Mouse (Mus musculus): ENCODE measurements around the gene H2-Aa. TPM values are rescaled to one million over a fixed set of nuclear protein-coding genes. Genes with fewer than 3 reads are reported as not detected.
"Not testable (repeated sequence)": the region's sequence is repeated elsewhere in the genome, so short reads cannot be mapped to it uniquely, and the experiment has no call there.

The H2-Aa gene
- 0.28 and 0.41 TPM in 2 replicates for polyA plus RNA-seq (2015; fragmentation: Nextera tagmentation; extraction: Ambion mirVana)

GRCm38 (mm10) chr17:34287648-34288047, at the start of gene H2-Aa:
TSS of gene H2-Aa (minus strand) at chr17:34287823.
- Histone ChIP-seq H3K4me3 (replicated peaks) (no peak within 1 kb of the TSS), H3K27ac (no peak within 1 kb of the TSS), H3K36me3 (no peaks in the 10 kb centered on the region), H3K9me3 (no peaks in the 10 kb centered on the region), H3K4me1 (replicated peaks) (no peaks in the 10 kb centered on the region), H3K9ac (replicated peaks) (no peak within 1 kb of the TSS), H3K27me3 (no peaks in the 10 kb centered on the region), H3K4me2 (replicated peaks) (no peak within 1 kb of the TSS)
- 16% methylated on average over 8 of the region's 8 CpGs for WGBS
- ATAC-seq: 0 out of 2 replicates have a peak, but pooled peaks have one; percentile 20

GRCm38 (mm10) chr17:34331200-34331599, 43.6 kb upstream of the H2-Aa start:
- no peak overlapping the region for H3K4me2 ChIP-seq (replicated peaks)
- H3K4me1 ChIP-seq (replicated peaks): no peaks in the 10 kb centered on the region
- H3K9ac ChIP-seq (replicated peaks): no peak overlapping the region
- ATAC-seq: no peak
- 94% methylated on average over 1 of the region's 1 CpGs for WGBS
- no peaks in the 10 kb centered on the region for H3K9me3 ChIP-seq
- no peak overlapping the region for H3K4me3 ChIP-seq (replicated peaks)
- H3K27me3 ChIP-seq: no peaks in the 10 kb centered on the region
- H3K27ac ChIP-seq: no peak overlapping the region
- no peaks in the 10 kb centered on the region for H3K36me3 ChIP-seq

- no peaks in the 10 kb centered on the region for H3K36me3 ChIP-seq
- H3K27ac ChIP-seq: no peak overlapping the region
- H3K4me3 ChIP-seq (replicated peaks): no peak overlapping the region
- no peaks in the 10 kb centered on the region for H3K4me1 ChIP-seq (replicated peaks)
- no peaks in the 10 kb centered on the region for H3K27me3 ChIP-seq
- H3K9ac ChIP-seq (replicated peaks): no peak overlapping the region
- no peak overlapping the region for H3K4me2 ChIP-seq (replicated peaks)
- WGBS: 78% methylated on average over 2 of the region's 2 CpGs
- no peak for ATAC-seq
- no peaks in the 10 kb centered on the region for H3K9me3 ChIP-seq
Observed at GRCm38 (mm10) chr17:34329807-34330206, 42.2 kb upstream of the H2-Aa start.

- no peak for ATAC-seq
- Histone ChIP-seq H3K4me2 (replicated peaks) (no peak overlapping the region), H3K4me3 (replicated peaks) (no peak overlapping the region), H3K4me1 (replicated peaks) (no peaks in the 10 kb centered on the region), H3K36me3 (no peaks in the 10 kb centered on the region), H3K27me3 (no peaks in the 10 kb centered on the region), H3K9me3 (no peaks in the 10 kb centered on the region), H3K27ac (no peak overlapping the region), H3K9ac (replicated peaks) (no peak overlapping the region)
- 84% methylated on average over 3 of the region's 3 CpGs for WGBS
Observed at GRCm38 (mm10) chr17:34326373-34326772, 38.8 kb upstream of the H2-Aa start.

GRCm38 (mm10) chr17:34325436-34325835, 37.8 kb upstream of the H2-Aa start, which contains the start of gene H2-Eb2:
TSS of gene H2-Eb2 (plus strand) at chr17:34325665.
- no peaks in the 10 kb centered on the region for H3K36me3 ChIP-seq
- H3K4me3 ChIP-seq (replicated peaks): no peak within 1 kb of the TSS
- no peaks in the 10 kb centered on the region for H3K9me3 ChIP-seq
- H3K27me3 ChIP-seq: no peaks in the 10 kb centered on the region
- no peak for ATAC-seq
- no peak within 1 kb of the TSS for H3K27ac ChIP-seq
- H3K4me1 ChIP-seq (replicated peaks): no peaks in the 10 kb centered on the region
- H3K9ac ChIP-seq (replicated peaks): no peak within 1 kb of the TSS
- WGBS: 59% methylated on average over 4 of the region's 4 CpGs
- no peak within 1 kb of the TSS for H3K4me2 ChIP-seq (replicated peaks)

GRCm38 (mm10) chr17:34317275-34317674, 29.7 kb upstream of the H2-Aa start:
- no peak overlapping the region for H3K27ac ChIP-seq
- H3K36me3 ChIP-seq: no peaks in the 10 kb centered on the region
- no peak for ATAC-seq

GRCm38 (mm10) chr17:34316697-34317096, 29.1 kb upstream of the H2-Aa start:
- Histone ChIP-seq H3K4me1 (replicated peaks) (no peaks in the 10 kb centered on the region), H3K27me3 (no peaks in the 10 kb centered on the region), H3K36me3 (no peaks in the 10 kb centered on the region), H3K27ac (no peak overlapping the region), H3K4me2 (replicated peaks) (no peak overlapping the region), H3K4me3 (replicated peaks) (no peak overlapping the region), H3K9me3 (no peaks in the 10 kb centered on the region), H3K9ac (replicated peaks) (no peak overlapping the region)
- no peak for ATAC-seq
- WGBS: 78% methylated on average over 2 of the region's 2 CpGs

More at GRCm38 (mm10) chr17:34317275-34317674, 29.7 kb upstream of the H2-Aa start:
- Histone ChIP-seq H3K4me2 (replicated peaks) (no peak overlapping the region), H3K27me3 (no peaks in the 10 kb centered on the region), H3K4me1 (replicated peaks) (no peaks in the 10 kb centered on the region), H3K9ac (replicated peaks) (no peak overlapping the region), H3K9me3 (no peaks in the 10 kb centered on the region), H3K4me3 (replicated peaks) (no peak overlapping the region)
- 62% methylated on average over 2 of the region's 2 CpGs for WGBS

GRCm38 (mm10) chr17:34315512-34315911, 27.9 kb upstream of the H2-Aa start:
- no peaks in the 10 kb centered on the region for H3K4me1 ChIP-seq (replicated peaks)
- H3K4me3 ChIP-seq (replicated peaks): no peak overlapping the region
- no peak for ATAC-seq
- H3K9me3 ChIP-seq: no peaks in the 10 kb centered on the region
- H3K9ac ChIP-seq (replicated peaks): no peak overlapping the region
- no peak overlapping the region for H3K4me2 ChIP-seq (replicated peaks)
- H3K27me3 ChIP-seq: no peaks in the 10 kb centered on the region
- 93% methylated on average over 1 of the region's 1 CpGs for WGBS
- no peaks in the 10 kb centered on the region for H3K36me3 ChIP-seq
- H3K27ac ChIP-seq: no peak overlapping the region

GRCm38 (mm10) chr17:34314286-34314685, 26.7 kb upstream of the H2-Aa start:
- H3K36me3 ChIP-seq: no peaks in the 10 kb centered on the region
- H3K9me3 ChIP-seq: no peaks in the 10 kb centered on the region
- no peak overlapping the region for H3K4me3 ChIP-seq (replicated peaks)
- peaks cover under 1% of the 10 kb centered on the region; the same call in 1 of the 2 replicates for H3K4me1 ChIP-seq (replicated peaks)
- WGBS: 62% methylated on average over 9 of the region's 9 CpGs
- H3K27ac ChIP-seq: no peak overlapping the region
- no peak for ATAC-seq
- H3K4me2 ChIP-seq (replicated peaks): no peak overlapping the region
- no peaks in the 10 kb centered on the region for H3K27me3 ChIP-seq
- no peak overlapping the region for H3K9ac ChIP-seq (replicated peaks)

- H3K4me1 ChIP-seq (replicated peaks): peaks cover 3% of the 10 kb centered on the region; the same call in 1 of the 2 replicates
- ATAC-seq: peak; percentile 57; the same call in 1 of the 2 replicates
- 39% methylated on average over 3 of the region's 3 CpGs for WGBS
Observed at GRCm38 (mm10) chr17:34313393-34313792, 25.8 kb upstream of the H2-Aa start.

GRCm38 (mm10) chr17:34312185-34312584, 24.6 kb upstream of the H2-Aa start:
- Histone ChIP-seq H3K36me3 (no peaks in the 10 kb centered on the region), H3K27ac (no peak overlapping the region), H3K4me2 (replicated peaks) (no peak overlapping the region), H3K9me3 (no peaks in the 10 kb centered on the region), H3K4me3 (replicated peaks) (no peak overlapping the region), H3K4me1 (replicated peaks) (peaks cover 3% of the 10 kb centered on the region; the same call in 1 of the 2 replicates), H3K27me3 (peaks cover 5% of the 10 kb centered on the region; the same call in 1 of the 2 replicates), H3K9ac (replicated peaks) (no peak overlapping the region)
- no peak for ATAC-seq
- 74% methylated on average over 1 of the region's 1 CpGs for WGBS

More at GRCm38 (mm10) chr17:34313393-34313792, 25.8 kb upstream of the H2-Aa start:
- Histone ChIP-seq H3K27ac (no peak overlapping the region), H3K4me2 (replicated peaks) (no peak overlapping the region), H3K4me3 (replicated peaks) (no peak overlapping the region), H3K27me3 (no peaks in the 10 kb centered on the region), H3K9ac (replicated peaks) (no peak overlapping the region), H3K9me3 (no peaks in the 10 kb centered on the region), H3K36me3 (no peaks in the 10 kb centered on the region)

- not testable (repeated sequence) for H3K9ac ChIP-seq (replicated peaks); H3K36me3 ChIP-seq; H3K27ac ChIP-seq; H3K4me2 ChIP-seq (replicated peaks); H3K9me3 ChIP-seq; ATAC-seq; H3K4me1 ChIP-seq (replicated peaks); H3K4me3 ChIP-seq (replicated peaks); H3K27me3 ChIP-seq
- 88% methylated on average over 3 of the region's 3 CpGs for WGBS
Observed at GRCm38 (mm10) chr17:34310526-34310925, 22.9 kb upstream of the H2-Aa start.
